Mouse (Mus musculus) hindbrain, embryonic 11.5 days (tissue): ENCODE measurements around the gene Parp6. TPM values are rescaled to one million over a fixed set of nuclear protein-coding genes. Genes with fewer than 3 reads are reported as not detected.

Source experiments
- polyA plus RNA-seq: library from polyadenylated mRNA; unstranded; fragments of >200 nt; fragmentation: Nextera tagmentation; extraction: Ambion mirVana; gene quantifications from 2 replicates; pipeline ENCODE4 v1.2.1, GENCODE M21; 2014

The Parp6 gene
- polyA plus RNA-seq, 1 experiment from 2014 or later, result 133 TPM

Other genes with a start within 250 kb of the Parp6 start
- 20.8 and 21.6 TPM in 2 replicates for gene Arih1, start 130.7 kb upstream of the Parp6 start, polyA plus RNA-seq
- gene Hexa, start 77.7 kb upstream of the Parp6 start, polyA plus RNA-seq, result 51.2 and 54.9 TPM in 2 replicates
- gene Tmem202, start 77.4 kb upstream of the Parp6 start, polyA plus RNA-seq, result 0.14 and 0.15 TPM in 2 replicates
- 10.7 and 12.1 TPM in 2 replicates for gene Celf6, start 39.4 kb upstream of the Parp6 start, polyA plus RNA-seq
- gene Pkm, start 39.1 kb downstream of the Parp6 start, polyA plus RNA-seq, result 1,589 and 1,915 TPM in 2 replicates
- 0.07 and 0.43 TPM in 2 replicates for gene Gramd2, start 62.9 kb downstream of the Parp6 start, polyA plus RNA-seq
- 22.8 and 24.1 TPM in 2 replicates for gene Senp8, start 133.4 kb downstream of the Parp6 start, polyA plus RNA-seq
- gene Myo9a, start 133.6 kb downstream of the Parp6 start, polyA plus RNA-seq, result 22.2 and 25.3 TPM in 2 replicates